Mouse (Mus musculus): ENCODE data around the gene Cnmd.
A peak's percentile ranks its signal among the peaks of the same experiment; 100 is the strongest.

Cnmd gene

GRCm38 (mm10) chr14:79662001-79662400 lies at the start of gene Cnmd:
Gene Cnmd (minus strand): TSS chr14:79662170.
- no peak for DNase-seq

GRCm38 (mm10) chr14:79711301-79711700 lies 49.3 kb upstream of the Cnmd start:
- no peak for DNase-seq

GRCm38 (mm10) chr14:79703523-79704172 lies 41.7 kb upstream of the Cnmd start:
- DNase-seq: no peak

DNA sequence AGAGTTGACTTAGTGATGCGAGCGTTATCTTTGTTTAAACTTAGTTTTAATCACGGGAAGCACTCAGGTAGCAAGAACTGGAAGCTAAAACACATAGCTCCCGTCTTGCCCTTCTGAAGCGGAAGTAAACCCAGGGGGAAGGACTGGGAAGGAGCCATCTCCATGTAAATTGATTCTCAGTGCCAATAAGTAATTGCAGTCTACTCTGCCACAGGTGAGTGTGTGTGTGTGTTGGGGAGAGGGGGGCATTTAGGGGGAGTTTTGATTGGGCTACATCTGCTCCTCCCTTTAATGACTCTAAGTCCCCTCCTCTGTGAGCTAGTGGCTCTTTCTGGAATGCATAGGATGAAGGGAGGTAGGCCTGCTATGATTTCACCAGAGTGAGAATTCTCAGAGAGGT lies 39.6 kb upstream of the Cnmd start:
- DNase-seq: no peak

- no peak for DNase-seq
These were observed 39.1 kb upstream of the Cnmd start for GRCm38 (mm10) chr14:79701054-79701453.

GRCm38 (mm10) chr14:79699381-79699780 lies 37.4 kb upstream of the Cnmd start:
- DNase-seq: no peak

- DNase-seq: no peak
These were observed 28.3 kb upstream of the Cnmd start for GRCm38 (mm10) chr14:79690068-79690844.

- no peak for DNase-seq
These were observed 18.7 kb upstream of the Cnmd start for GRCm38 (mm10) chr14:79680652-79681051.

- no peak for DNase-seq
These were observed 16.1 kb upstream of the Cnmd start for GRCm38 (mm10) chr14:79677891-79678687.

DNA sequence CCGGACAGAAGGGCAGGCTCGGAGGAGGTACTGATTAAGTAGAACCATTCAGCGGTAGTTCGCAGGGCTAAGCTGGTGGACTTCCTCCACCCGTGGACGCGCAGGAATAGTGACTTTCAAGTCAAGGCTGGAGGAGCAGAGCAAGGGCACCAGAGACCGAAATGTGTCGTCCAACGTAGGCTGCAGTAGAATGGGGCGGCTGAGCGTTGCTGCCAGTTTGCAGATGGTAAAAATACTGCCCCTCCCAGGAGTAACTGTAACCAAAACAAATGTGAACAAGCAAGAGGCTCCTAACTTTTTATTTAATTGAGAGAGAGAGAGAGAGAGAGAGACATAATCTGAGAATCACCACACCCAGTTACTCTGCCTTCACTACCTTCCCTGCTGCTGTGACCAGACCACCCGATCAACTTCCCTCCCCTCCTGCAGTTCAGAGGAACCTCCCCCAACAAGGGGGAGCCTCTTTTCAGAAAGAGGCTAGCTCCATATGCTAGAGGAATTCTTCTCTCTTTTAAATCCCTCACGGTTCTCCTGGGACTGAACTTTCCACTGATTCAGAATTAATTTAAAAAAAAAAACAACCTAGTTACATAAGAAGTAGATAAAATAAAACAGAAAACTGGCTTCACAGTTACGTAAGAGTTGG lies 15.3 kb upstream of the Cnmd start:
- DNase-seq: no peak

DNA sequence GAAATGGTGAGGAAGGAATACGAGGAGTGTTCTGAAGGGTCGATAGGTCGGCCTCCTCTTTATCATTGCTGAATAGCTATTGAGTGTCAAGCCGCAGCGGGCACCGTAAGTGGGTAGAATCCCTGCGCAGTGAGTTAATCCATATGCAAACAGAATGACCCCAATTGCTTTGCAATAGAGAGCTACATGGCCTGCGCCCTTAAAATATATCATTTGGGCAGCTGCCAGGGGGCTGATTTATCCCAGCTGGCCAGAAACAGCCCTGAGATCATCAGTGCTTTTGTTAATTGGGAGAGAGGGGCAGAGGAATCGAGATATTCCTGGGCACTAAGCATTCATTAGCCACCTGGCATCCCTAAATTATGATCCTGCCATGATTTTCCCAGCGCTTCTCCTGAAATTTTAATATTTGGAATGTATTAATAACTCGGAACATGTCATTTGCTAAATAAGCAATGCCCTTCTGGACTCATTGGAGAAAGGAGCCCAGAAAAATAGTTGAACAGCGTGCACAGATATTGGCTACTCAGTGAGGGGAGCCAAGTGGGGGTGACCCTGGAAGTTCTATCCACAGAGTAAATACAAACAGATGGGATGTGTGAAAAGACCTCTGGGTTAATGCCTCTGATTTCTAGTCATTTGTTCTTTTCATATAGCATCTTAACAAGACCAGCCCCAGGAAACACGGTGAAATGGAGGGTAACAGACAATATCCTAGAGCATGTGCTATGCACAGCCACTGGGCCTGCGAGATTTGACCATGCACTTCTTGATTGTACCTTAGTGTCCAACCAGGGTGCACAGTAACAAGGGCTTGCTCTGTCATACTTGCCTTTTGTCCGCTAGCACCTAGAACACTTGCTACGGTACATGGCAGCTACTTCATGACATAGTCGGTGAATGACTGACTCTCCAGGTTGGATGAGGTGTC lies 11.4 kb upstream of the Cnmd start:
- no peak for DNase-seq

- DNase-seq: no peak
These were observed 10.6 kb upstream of the Cnmd start for GRCm38 (mm10) chr14:79672567-79672966.

GRCm38 (mm10) chr14:79671008-79671407 lies 9.0 kb upstream of the Cnmd start:
- DNase-seq: no peak

GRCm38 (mm10) chr14:79661005-79661917 lies 709 bp downstream of the Cnmd start:
- peak; percentile 33 to 54 for DNase-seq

DNA sequence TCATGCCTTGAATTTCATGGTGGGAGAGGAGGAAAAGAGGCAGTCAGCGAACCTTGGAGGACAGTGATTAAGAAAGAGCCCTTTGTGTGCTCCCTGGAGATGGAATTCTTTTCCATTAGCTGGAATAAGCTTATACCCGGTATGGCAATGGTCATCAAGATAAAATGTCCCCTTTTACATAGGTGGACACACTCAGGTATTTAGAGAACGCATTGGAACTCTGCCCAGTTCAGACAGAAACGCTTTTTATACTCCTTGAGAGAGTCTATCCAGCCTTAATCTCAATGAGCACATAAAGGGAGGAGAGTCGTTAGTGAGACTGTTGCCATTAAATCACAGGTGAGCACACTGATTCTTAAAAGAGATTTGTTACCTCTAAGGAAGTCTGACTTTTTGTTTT lies 1.5 kb downstream of the Cnmd start:
- no peak for DNase-seq

DNA sequence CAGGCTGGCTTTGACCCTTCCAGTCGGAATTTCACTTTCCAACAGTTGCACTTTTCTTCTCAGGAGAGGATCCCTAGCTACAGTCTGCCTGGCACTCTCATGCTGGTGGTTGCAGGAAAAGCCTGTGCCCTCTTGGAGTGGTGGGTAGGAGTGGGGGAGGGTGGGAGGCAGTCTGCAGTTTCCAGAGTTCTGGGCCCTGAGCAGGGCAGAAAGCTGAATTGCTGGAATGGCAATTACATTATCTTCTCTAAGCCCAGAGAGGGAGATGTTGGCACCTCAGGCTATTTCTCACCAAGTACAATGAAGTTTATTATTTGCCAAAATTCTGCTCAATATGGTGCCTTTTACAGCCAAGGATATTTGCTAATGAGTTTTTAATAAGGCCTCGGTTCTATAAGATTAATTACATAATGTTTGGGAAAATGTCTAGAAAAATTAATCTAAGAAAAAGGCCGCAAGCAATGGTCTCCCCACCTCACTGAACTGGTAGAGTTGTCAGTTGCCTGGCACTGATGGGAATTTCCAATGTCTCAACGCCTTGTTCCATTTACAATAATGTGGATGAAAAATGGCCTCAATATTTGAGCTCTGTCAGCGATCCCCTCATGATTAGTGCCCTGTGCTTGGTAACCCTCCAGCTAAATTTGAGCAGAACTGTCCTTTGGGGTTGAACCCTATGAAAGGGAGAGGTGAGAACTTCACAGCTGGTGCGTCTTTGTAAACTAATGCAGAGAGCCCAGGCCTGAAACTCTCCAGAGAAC lies 3.0 kb downstream of the Cnmd start:
- no peak for DNase-seq

GRCm38 (mm10) chr14:79658286-79658685 lies 3.7 kb downstream of the Cnmd start:
- peak in 1 of 2 experiments; percentile 11 for DNase-seq

DNA sequence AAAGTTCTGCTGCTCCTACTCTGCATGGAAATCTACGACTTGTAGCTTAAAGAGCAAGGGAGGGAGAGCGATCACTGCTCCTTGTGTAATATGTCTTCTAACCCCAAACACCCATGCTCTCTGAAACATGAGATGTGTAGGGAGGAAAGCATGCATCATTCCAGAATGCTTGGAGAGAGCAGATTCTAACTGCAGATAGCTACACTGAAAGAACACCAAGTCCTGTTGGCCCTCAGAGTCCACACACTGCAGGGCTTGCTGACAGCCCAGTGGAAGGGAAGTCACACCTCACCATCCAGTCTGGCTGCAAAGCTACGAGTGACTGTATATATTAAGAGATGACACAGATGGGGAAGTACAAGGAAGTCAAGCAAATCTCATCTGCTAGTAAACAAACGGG lies 9.3 kb downstream of the Cnmd start:
- DNase-seq: no peak

GRCm38 (mm10) chr14:79649680-79650079 lies 12.3 kb downstream of the Cnmd start:
- DNase-seq: no peak

DNA sequence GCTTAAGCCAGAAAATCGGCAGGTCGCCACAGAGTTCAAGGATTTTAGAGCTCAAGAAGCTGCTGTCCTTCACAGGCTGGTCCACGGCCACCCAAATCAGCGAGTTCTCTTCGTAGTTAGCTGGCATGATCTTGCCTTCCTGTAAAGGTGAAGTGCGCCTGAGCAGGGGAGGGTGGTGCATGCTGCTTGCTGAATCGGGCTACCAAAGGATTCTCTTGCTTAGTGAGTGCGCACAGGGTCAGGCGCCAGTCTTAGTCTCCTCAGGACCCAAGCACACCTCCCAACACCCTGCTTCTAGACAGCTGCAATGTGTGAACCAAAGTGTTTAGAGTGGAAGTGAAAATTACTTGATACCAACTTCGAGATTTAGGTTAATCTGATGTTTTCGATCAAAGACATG lies 16.6 kb downstream of the Cnmd start:
- no peak for DNase-seq

All from cerebellum, postnatal 36 days (tissue).